Mouse (Mus musculus) kidney, adult 2 months (tissue): ENCODE results near the gene Cxcl3.
A peak's percentile ranks its signal among the peaks of the same experiment; 100 is the strongest.

Experiments used
- CTCF ChIP-seq: fragments of 200-500 bp; conservative IDR thresholded peaks from 2 replicates; pipeline ENCODE4 v1.5.1; 2011; ENCODE audit warnings: low read depth, mild to moderate bottlenecking, control low read depth, low read length, moderate library complexity, mixed read lengths; ENCODE audit not compliant: insufficient read depth, insufficient read length
- POLR2A ChIP-seq: fragments of 200-500 bp; IDR thresholded peaks from one replicate; pipeline ENCODE4 v1.6.1; 2011; ENCODE audit warnings: low read depth, low read length, control low read depth

DNA sequence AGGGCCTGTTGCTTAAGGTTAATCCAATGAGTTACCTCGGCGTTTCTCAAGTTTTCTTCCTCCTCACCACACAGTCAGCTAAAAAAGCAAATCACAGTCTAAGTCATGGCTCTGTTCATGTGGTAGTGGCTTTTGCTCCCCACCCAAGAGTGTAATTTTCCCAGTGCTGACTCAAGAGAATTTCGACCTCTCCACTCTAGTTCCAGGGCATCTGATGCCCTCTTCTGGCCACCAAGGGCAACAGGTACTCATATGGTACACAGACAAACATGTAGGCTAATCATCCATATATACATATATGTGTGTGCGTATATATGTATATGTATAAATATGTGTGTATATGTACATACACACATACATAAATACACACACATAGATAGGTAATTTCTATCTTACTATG is 2.2 kb downstream of the Cxcl3 start:
- TF ChIP-seq CTCF (peak; percentile 46), POLR2A (no peak)
